Mouse (Mus musculus) midbrain, embryonic 10.5 days (tissue): ENCODE data around the gene Zfp629. TPM values are rescaled to one million over a fixed set of nuclear protein-coding genes. Genes with fewer than 3 reads are reported as not detected.
A peak's percentile ranks its signal among the peaks of the same experiment; 100 is the strongest.

Experiments
- DNase-seq: peaks from one replicate; pipeline ENCODE4 v3.0.0-alpha.2; 2017; ENCODE audit warnings: low spot score
- H3K27ac ChIP-seq: fragments of 300-500 bp; sonication (generic); replicated peaks from 2 replicates; pipeline ENCODE4 v1.5.1; 2016; ENCODE audit warnings: mild to moderate bottlenecking
- H3K27me3 ChIP-seq: fragments of 300-500 bp; sonication (generic); 2 replicates; pipeline ENCODE4 v1.6.1; 2016; ENCODE audit warnings: low read depth, mild to moderate bottlenecking; ENCODE audit not compliant: poor library complexity, severe bottlenecking
- H3K36me3 ChIP-seq: fragments of 300-500 bp; sonication (generic); 2 replicates; pipeline ENCODE4 v1.6.1; 2016; ENCODE audit warnings: mild to moderate bottlenecking, moderate library complexity
- H3K4me1 ChIP-seq: fragments of 300-500 bp; sonication (generic); 2 replicates; pipeline ENCODE4 v1.6.1; 2016
- H3K4me3 ChIP-seq: fragments of 300-500 bp; sonication (generic); 2 replicates; pipeline ENCODE4 v1.5.1; 2016; ENCODE audit warnings: mild to moderate bottlenecking, moderate library complexity
- H3K9me3 ChIP-seq: fragments of 300-500 bp; sonication (generic); replicated peaks from 2 replicates; pipeline ENCODE4 v1.6.1; 2016; ENCODE audit warnings: mild to moderate bottlenecking
- WGBS: fragments of 180-500 bp; shearing (Covaris S2); methylation state at CpG from one replicate; pipeline ENCODE4 v1.1.7; 2016; 5-methylcytosine and 5-hydroxymethylcytosine counted together
- polyA plus RNA-seq: library from polyadenylated mRNA; unstranded; fragments of >200 nt; fragmentation: Nextera tagmentation; extraction: Ambion mirVana; gene quantifications from 2 replicates; pipeline ENCODE4 v1.2.1, GENCODE M21; 2016

Zfp629 gene
- polyA plus RNA-seq, 1 experiment from 2014 or later: 32.2 TPM

GRCm38 (mm10) chr7:127611011-127611410, 4.6 kb downstream of the Zfp629 start:
- Histone ChIP-seq H3K27me3 (no peaks in the 10 kb centered on the region), H3K9me3 (no peaks in the 10 kb centered on the region; the same call in 1 of the 2 replicates), H3K27ac (no peak overlapping the region), H3K4me3 (no peak overlapping the region), H3K4me1 (peaks cover 21% of the 10 kb centered on the region), H3K36me3 (peaks cover 74% of the 10 kb centered on the region)
- 96% methylated on average over 29 of the region's 29 CpGs for WGBS
- DNase-seq: no peak

DNA sequence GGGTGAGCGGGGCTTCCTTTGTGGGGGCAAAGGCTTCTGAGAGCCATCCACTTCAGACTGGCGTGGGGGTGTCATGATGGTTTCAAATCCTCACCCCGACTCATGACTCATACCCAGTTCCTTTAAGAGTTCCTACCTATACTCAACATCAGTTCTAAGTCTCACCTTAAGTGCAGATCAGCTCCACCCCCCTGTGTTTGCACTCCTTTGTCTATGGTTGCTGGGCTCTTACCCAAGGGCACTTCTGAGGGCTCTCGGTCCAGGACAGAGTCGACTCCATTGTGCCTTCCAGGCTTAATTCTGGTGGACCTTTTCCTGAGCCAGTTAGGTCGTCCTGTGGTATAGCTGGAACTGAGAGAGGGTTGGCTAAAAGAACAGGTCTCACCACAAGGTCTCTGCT, 8.4 kb downstream of the Zfp629 start:
- Histone ChIP-seq H3K27me3 (no peaks in the 10 kb centered on the region), H3K4me1 (no peaks in the 10 kb centered on the region), H3K9me3 (no peaks in the 10 kb centered on the region; the same call in 1 of the 2 replicates), H3K36me3 (peaks cover 100% of the 10 kb centered on the region), H3K4me3 (no peak overlapping the region), H3K27ac (no peak overlapping the region)
- 86% methylated on average over 6 of the region's 6 CpGs for WGBS
- no peak for DNase-seq

DNA sequence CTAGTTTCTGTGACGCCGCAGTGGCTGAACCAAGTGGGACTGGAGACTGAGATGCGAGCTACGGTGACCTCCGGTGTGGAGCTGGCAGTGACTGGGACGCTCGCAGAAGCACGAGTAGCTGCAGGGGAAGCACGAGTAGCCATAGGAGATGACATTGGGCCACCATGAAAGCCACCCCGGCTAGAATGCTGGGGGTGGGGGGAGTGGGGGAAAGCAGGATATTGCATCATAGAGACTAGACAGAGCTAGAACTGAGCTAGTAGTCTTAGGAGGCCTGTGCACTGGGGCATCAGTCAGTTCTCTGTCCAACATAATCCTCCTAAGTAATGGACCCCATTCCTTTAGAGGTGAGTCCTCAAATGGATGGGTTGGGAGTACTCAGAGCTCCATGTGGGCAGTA, 11.3 kb downstream of the Zfp629 start:
- WGBS: 89% methylated on average over 10 of the region's 10 CpGs
- Histone ChIP-seq H3K4me3 (no peak overlapping the region), H3K4me1 (no peaks in the 10 kb centered on the region), H3K27me3 (no peaks in the 10 kb centered on the region), H3K9me3 (no peaks in the 10 kb centered on the region), H3K36me3 (peaks cover 100% of the 10 kb centered on the region), H3K27ac (no peak overlapping the region)
- DNase-seq: no peak

DNA sequence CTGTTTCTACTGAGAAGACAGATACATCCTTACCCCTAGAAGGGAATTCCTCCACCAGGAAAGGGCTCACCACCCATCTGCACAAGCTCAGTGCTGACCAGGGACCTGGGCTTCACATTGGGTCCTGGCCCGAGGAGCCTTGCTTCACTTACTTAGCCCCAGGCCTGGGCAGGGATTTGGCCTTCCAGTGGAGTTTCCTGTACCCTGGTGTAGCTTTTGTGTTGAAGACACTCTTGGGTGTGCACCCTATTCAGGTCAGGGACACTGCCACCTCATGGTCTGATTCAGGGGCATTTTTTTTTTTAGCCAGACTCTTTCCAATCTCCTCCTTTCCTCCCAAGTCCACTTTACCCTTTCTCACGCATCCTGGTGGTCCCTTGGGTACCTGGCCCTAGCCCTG, 12.7 kb downstream of the Zfp629 start:
- 83% methylated on average over 2 of the region's 2 CpGs for WGBS
- Histone ChIP-seq H3K36me3 (peaks cover 100% of the 10 kb centered on the region), H3K4me1 (no peaks in the 10 kb centered on the region), H3K4me3 (no peak overlapping the region), H3K27me3 (no peaks in the 10 kb centered on the region), H3K27ac (no peak overlapping the region), H3K9me3 (no peaks in the 10 kb centered on the region)
- DNase-seq: no peak

DNA sequence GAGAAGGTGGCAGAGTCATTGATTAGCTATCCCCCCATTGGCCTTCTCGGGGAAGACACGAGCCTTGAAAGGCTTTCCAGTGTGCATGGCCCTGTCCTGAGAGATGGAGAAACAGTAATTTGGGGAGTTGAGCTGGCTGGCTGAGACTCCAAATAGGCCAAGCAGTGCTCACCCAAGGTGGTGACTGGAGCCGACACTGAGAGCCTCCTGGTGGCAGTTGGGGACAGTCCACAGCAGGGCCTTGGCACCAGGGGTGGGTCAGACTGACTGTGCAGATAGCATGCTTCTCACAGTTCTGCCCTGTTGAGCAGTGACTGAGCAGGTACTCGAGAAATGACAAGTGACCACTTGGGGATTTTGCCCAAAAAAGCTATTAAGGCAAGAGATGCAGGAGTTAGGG, 13.9 kb downstream of the Zfp629 start:
- Histone ChIP-seq H3K27ac (no peak overlapping the region), H3K27me3 (no peaks in the 10 kb centered on the region), H3K4me1 (no peaks in the 10 kb centered on the region), H3K4me3 (no peak overlapping the region), H3K9me3 (no peaks in the 10 kb centered on the region), H3K36me3 (peaks cover 100% of the 10 kb centered on the region)
- DNase-seq: no peak
- 84% methylated on average over 4 of the region's 4 CpGs for WGBS

DNA sequence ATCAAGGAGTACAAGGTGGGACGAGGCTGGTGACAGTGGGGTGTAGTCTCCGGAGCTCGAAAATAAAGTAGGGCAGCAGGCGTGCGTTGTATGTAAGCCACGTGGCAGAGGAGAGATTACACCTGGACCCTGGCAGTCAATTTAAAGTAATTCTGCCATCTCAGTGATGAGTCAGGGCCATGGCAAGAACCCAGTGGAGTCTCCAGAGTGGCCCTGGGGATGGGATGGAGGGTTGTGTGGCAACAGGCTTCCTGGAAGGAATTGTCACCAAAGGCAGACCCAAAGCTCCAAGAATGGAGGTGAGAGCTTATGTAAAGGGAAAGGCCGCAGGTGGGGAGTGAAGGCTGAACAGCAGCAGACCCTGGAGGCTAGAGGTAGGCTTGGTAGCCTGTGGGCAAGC, 15.0 kb downstream of the Zfp629 start:
- H3K27ac ChIP-seq: no peak overlapping the region
- DNase-seq: no peak
- H3K4me1 ChIP-seq: no peaks in the 10 kb centered on the region
- H3K27me3 ChIP-seq: no peaks in the 10 kb centered on the region
- H3K36me3 ChIP-seq: peaks cover 100% of the 10 kb centered on the region
- no peaks in the 10 kb centered on the region for H3K9me3 ChIP-seq
- H3K4me3 ChIP-seq: no peak overlapping the region
- WGBS: 93% methylated on average over 7 of the region's 7 CpGs

GRCm38 (mm10) chr7:127596747-127597146, 18.9 kb downstream of the Zfp629 start:
- Histone ChIP-seq H3K9me3 (no peaks in the 10 kb centered on the region), H3K27me3 (no peaks in the 10 kb centered on the region), H3K4me1 (no peaks in the 10 kb centered on the region), H3K36me3 (peaks cover 100% of the 10 kb centered on the region), H3K27ac (no peak overlapping the region), H3K4me3 (no peak overlapping the region)
- WGBS: 93% methylated on average over 17 of the region's 17 CpGs
- DNase-seq: no peak

- 91% methylated on average over 14 of the region's 14 CpGs for WGBS
- Histone ChIP-seq H3K27ac (no peak overlapping the region), H3K4me3 (no peak overlapping the region), H3K36me3 (peaks cover 82% of the 10 kb centered on the region), H3K9me3 (no peaks in the 10 kb centered on the region), H3K4me1 (peaks cover 13% of the 10 kb centered on the region), H3K27me3 (no peaks in the 10 kb centered on the region)
- DNase-seq: no peak
These were observed 23.0 kb downstream of the Zfp629 start for GRCm38 (mm10) chr7:127592575-127592974.

- WGBS: 93% methylated on average over 10 of the region's 10 CpGs
- peaks cover 67% of the 10 kb centered on the region for H3K36me3 ChIP-seq
These were observed 24.5 kb downstream of the Zfp629 start for GRCm38 (mm10) chr7:127591108-127591507.

DNA sequence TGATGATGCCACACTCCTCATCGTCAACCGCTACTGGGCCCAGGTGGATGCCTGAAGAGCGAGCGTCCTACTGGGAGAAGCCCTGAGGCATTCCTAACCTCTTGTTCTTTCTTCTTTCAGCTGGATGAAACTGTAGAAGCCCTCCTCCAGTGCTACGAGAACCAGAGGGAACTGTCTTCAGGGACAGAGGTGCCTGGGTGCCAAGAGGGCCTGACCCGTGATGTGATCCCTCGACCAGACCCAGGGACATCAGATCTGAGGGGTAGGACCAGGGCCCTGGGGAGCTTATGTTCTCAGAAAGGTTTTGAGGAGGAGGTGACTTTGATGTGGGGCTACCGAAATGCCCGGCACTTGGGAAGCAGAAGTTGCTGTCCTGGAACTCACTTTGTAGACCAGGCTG, 26.0 kb downstream of the Zfp629 start:
- no peaks in the 10 kb centered on the region for H3K9me3 ChIP-seq
- peaks cover 63% of the 10 kb centered on the region for H3K36me3 ChIP-seq
- H3K4me3 ChIP-seq: peak overlapping the region; percentile 86
- H3K4me1 ChIP-seq: peaks cover 24% of the 10 kb centered on the region
- H3K27ac ChIP-seq: 0 out of 2 replicates have a peak overlapping the region, but pooled peaks have one; percentile 83
- no peaks in the 10 kb centered on the region for H3K27me3 ChIP-seq
- DNase-seq: no peak
- WGBS: 96% methylated on average over 9 of the region's 9 CpGs

More at GRCm38 (mm10) chr7:127591108-127591507, 24.5 kb downstream of the Zfp629 start:
- no peak for DNase-seq
- Histone ChIP-seq H3K27me3 (no peaks in the 10 kb centered on the region), H3K4me3 (no peak overlapping the region), H3K4me1 (peaks cover 24% of the 10 kb centered on the region), H3K27ac (no peak overlapping the region), H3K9me3 (no peaks in the 10 kb centered on the region)

- no peak for DNase-seq
- Histone ChIP-seq H3K27ac (peak overlapping the region; percentile 83), H3K4me3 (peak overlapping the region; percentile 86), H3K4me1 (peaks cover 24% of the 10 kb centered on the region), H3K36me3 (peaks cover 63% of the 10 kb centered on the region), H3K9me3 (no peaks in the 10 kb centered on the region), H3K27me3 (no peaks in the 10 kb centered on the region)
- WGBS: 6% methylated on average over 29 of the region's 29 CpGs
These were observed 26.7 kb downstream of the Zfp629 start for GRCm38 (mm10) chr7:127588901-127589300.

- Histone ChIP-seq H3K9me3 (no peaks in the 10 kb centered on the region), H3K27me3 (no peaks in the 10 kb centered on the region), H3K4me3 (peak within 1 kb of the TSS; percentile 86), H3K27ac (peak within 1 kb of the TSS; percentile 83), H3K4me1 (peaks cover 24% of the 10 kb centered on the region), H3K36me3 (peaks cover 63% of the 10 kb centered on the region)
- WGBS: under 1% methylated on average over 50 of the region's 50 CpGs
- DNase-seq: peak; percentile 97
These were observed 27.4 kb downstream of the Zfp629 start, which contains the start of the genes Ccdc189 and Rnf40 for GRCm38 (mm10) chr7:127588011-127588871. TSS of gene Ccdc189 (minus strand) at chr7:127588595. TSS of gene Rnf40 (plus strand) at chr7:127588767.

DNA sequence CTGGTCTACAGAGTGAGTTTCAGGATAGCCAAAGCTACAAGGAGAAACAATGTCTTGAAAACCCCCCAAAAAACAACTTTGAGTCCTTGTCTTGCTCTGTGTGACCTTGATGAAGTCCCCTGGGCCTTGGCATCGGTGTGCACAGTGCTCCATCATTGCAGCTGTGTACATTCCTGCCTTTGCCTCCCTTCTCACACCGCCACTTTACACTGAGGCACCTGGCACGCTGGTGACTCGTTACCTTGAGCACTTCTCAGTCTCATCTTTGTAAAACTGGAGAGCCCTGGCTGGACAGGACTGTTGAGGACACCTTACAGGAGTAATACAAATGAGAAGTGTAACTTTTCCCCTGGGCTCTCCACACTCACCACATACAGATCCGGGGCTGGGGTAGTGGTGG, 28.4 kb downstream of the Zfp629 start:
- no peaks in the 10 kb centered on the region for H3K9me3 ChIP-seq
- peak overlapping the region; percentile 86 for H3K4me3 ChIP-seq

More for the DNA sequence above, 28.4 kb downstream of the Zfp629 start:
- Histone ChIP-seq H3K36me3 (peaks cover 63% of the 10 kb centered on the region), H3K27ac (peak overlapping the region; percentile 83), H3K4me1 (peaks cover 24% of the 10 kb centered on the region), H3K27me3 (no peaks in the 10 kb centered on the region)
- WGBS: 78% methylated on average over 5 of the region's 5 CpGs
- DNase-seq: no peak
